20 mouse cellular contexts compared by ENCODE assay signal in the genomic region with DNA sequence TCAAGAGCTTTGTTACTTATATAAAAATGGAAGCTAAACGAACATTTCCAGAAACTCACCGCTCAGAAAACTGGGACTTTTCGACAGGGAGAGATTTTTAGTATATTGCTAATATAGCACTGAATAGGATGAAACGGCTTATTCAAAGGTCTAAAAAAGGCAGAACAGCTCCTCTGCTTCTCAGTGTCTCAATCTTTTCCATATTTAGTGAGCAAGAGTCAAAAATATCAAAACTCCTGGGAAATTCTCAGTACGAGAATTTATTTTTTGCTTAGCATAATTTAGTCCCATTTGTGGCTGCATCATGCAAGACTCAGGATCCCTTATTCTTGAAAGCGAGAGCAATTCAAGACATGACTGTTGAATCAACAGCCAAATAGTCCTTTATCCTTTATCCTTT.
DNase-seq lines count a peak whose midpoint lies in the region; TF ChIP-seq lines count a peak whose summit lies in the region.
"Had no signal": no experiment of that assay in that cellular context is flagged by ENCODE, and none has a peak within 500 bp of the region (broad histone marks: within the 10 kb centered on the region; RNA-seq: fewer than 3 reads in every experiment).

No protein-coding gene starts in this region.

- H3K4me1 ChIP-seq in brown adipose tissue, adult 24 weeks (ENCODE audit: control insufficient read depth, insufficient read depth, insufficient read length, low read length) = peaks cover 5% of the 10 kb centered on the region
- H3K4me1 ChIP-seq: embryonic facial prominence, embryonic 10.5 days; embryonic facial prominence, embryonic 12.5 days; forebrain, embryonic 13.5 days; forebrain, embryonic 15.5 days had no signal

- intact Hi-C loops in gastrocnemius, adult 2 months (cut with DNase I) = no loop called here
- intact Hi-C loops in gastrocnemius, postnatal 14 days (cut with DNase I; ENCODE audit: low total_unique reads) = no loop called here

- TF ChIP-seq CTCF in gastrocnemius, adult 2 months (IDR thresholded peaks at IDR 0.05) = no peak
- no peak for TF ChIP-seq CTCF in layer of hippocampus, adult 2 months (conservative IDR thresholded peaks at IDR 0.05)

- H3K27ac ChIP-seq in gastrocnemius, adult 2 months = peak overlapping the region; percentile 81
- peak overlapping the region; percentile 55; the same call in 1 of the 2 replicates for H3K27ac ChIP-seq in layer of hippocampus, adult 2 months
- H3K27ac ChIP-seq in brown adipose tissue, adult 24 weeks (replicated peaks; ENCODE audit: low read depth, low read length) = peak overlapping the region; percentile 12; the same call in 1 of the 2 replicates
- H3K27ac ChIP-seq: embryonic facial prominence, embryonic 10.5 days; embryonic facial prominence, embryonic 12.5 days; forebrain, embryonic 13.5 days; forebrain, embryonic 15.5 days had no signal

- no peak overlapping the region for H3K4me3 ChIP-seq in gastrocnemius, adult 2 months
- no peak overlapping the region for H3K4me3 ChIP-seq in layer of hippocampus, adult 2 months
- H3K4me3 ChIP-seq in brown adipose tissue, adult 24 weeks (ENCODE audit: insufficient read depth, low read depth, low read length) = no peak overlapping the region
- H3K4me3 ChIP-seq: embryonic facial prominence, embryonic 10.5 days; embryonic facial prominence, embryonic 12.5 days; forebrain, embryonic 13.5 days; forebrain, embryonic 15.5 days had no signal

- DNase-seq in gastrocnemius, adult 2 months = no peak
- no peak for DNase-seq in gastrocnemius, postnatal 14 days
- DNase-seq in layer of hippocampus, adult 2 months (ENCODE audit: low spot score in 2 of 2) = no peak
- no peak for DNase-seq in layer of hippocampus, postnatal 25 days (ENCODE audit: extremely low spot score in 1 of 2, low spot score in 1 of 2)
- DNase-seq in brain, adult 2 months (ENCODE audit: low read depth, low spot score) = peak; percentile 60
- no peak for DNase-seq in natural killer cell, adult 2 months (ENCODE audit: low spot score in 2 of 2)
- DNase-seq in lung, postnatal 14 days = no peak
- DNase-seq: adrenal gland, adult 2 months; adrenal gland, postnatal 10 days; adrenal gland, postnatal 25 days; cerebellum, adult 11 months; cerebellum, adult 8-10 months; cerebellum, adult 9-11 months; cerebellum, postnatal 36 days; forebrain, postnatal 0 days had no signal

Comparison
In these comparisons a context has a peak if more than half of its experiments do, and no peak if none do; other contexts are left out.
1. H3K27ac ChIP-seq: peak in every context shown above with its lines; median percentile 81 in gastrocnemius, adult 2 months; 55 in layer of hippocampus, adult 2 months; 12 in brown adipose tissue, adult 24 weeks.